Mouse (Mus musculus) C2C12 (cell line): ENCODE measurements at regions not wholly inside any gene's neighbourhood (a gene's known extent, or its start where the extent isn't known, plus 50 kb on each side); places are given as distances from the start of the nearest gene placed in this dataset.

Source experiments
- CEBPB ChIP-seq: IDR thresholded peaks from one replicate; pipeline ENCODE4 v1.6.1; 2011; ENCODE audit warnings: low read depth, mild to moderate bottlenecking, control low read depth, moderate library complexity
- CTCF ChIP-seq: IDR thresholded peaks from one replicate; pipeline ENCODE4 v1.5.1; 2011; ENCODE audit not compliant: control insufficient read depth, insufficient read depth, insufficient read length
- FOSL1 ChIP-seq: IDR thresholded peaks from one replicate; pipeline ENCODE4 v1.8.0; 2011; ENCODE audit warnings: mild to moderate bottlenecking, low read length; ENCODE audit not compliant: poor library complexity, insufficient read depth, severe bottlenecking
- MAX ChIP-seq: IDR thresholded peaks from one replicate; pipeline ENCODE4 v1.6.1; 2011; ENCODE audit warnings: mild to moderate bottlenecking, control low read depth
- MYOD1 ChIP-seq: IDR thresholded peaks from one replicate; pipeline ENCODE4 v1.6.1; 2011; ENCODE audit warnings: low read depth; ENCODE audit not compliant: control insufficient read depth, insufficient read length
- MYOG ChIP-seq: IDR thresholded peaks from one replicate; pipeline ENCODE4 v1.6.1; 2011; ENCODE audit not compliant: control insufficient read depth, insufficient read length; ENCODE audit errors: extremely low read depth
- USF1 ChIP-seq: IDR thresholded peaks from one replicate; pipeline ENCODE4 v1.6.1; 2011; ENCODE audit warnings: low read depth, mild to moderate bottlenecking, control low read depth, moderate library complexity

- TF ChIP-seq CTCF = no peak
- no peak for TF ChIP-seq MYOG
- no peak for TF ChIP-seq CEBPB
- no peak for TF ChIP-seq MAX
- TF ChIP-seq MYOD1 = no peak
- TF ChIP-seq USF1 = no peak
- no peak for TF ChIP-seq FOSL1
Measured at GRCm38 (mm10) chr12:59663161-59663560, 443.6 kb upstream of the Fbxo33 start.
